Mouse (Mus musculus) cerebellum, adult 9-10 months (tissue): ENCODE results near the gene Thoc5.

ENCODE experiments used
- DNase-seq: peaks from one replicate; pipeline ENCODE4 v3.0.0; 2022

Gene Thoc5

GRCm38 (mm10) chr11:4975623-4976022 lies 80.5 kb downstream of the Thoc5 start:
- DNase-seq: peak; percentile 60
